Mouse (Mus musculus) midbrain, embryonic 10.5 days (tissue): ENCODE data around the gene Gm31571. TPM values are rescaled to one million over a fixed set of nuclear protein-coding genes. Genes with fewer than 3 reads are reported as not detected.
"Not testable (repeated sequence)": the region's sequence is repeated elsewhere in the genome, so short reads cannot be mapped to it uniquely, and the experiment has no call there.

Experiments used
- DNase-seq: peaks from one replicate; pipeline ENCODE4 v3.0.0-alpha.2; 2017; ENCODE audit warnings: low spot score
- H3K27ac ChIP-seq: fragments of 300-500 bp; sonication (generic); replicated peaks from 2 replicates; pipeline ENCODE4 v1.5.1; 2016; ENCODE audit warnings: mild to moderate bottlenecking
- H3K27me3 ChIP-seq: fragments of 300-500 bp; sonication (generic); 2 replicates; pipeline ENCODE4 v1.6.1; 2016; ENCODE audit warnings: low read depth, mild to moderate bottlenecking; ENCODE audit not compliant: poor library complexity, severe bottlenecking
- H3K36me3 ChIP-seq: fragments of 300-500 bp; sonication (generic); 2 replicates; pipeline ENCODE4 v1.6.1; 2016; ENCODE audit warnings: mild to moderate bottlenecking, moderate library complexity
- H3K4me1 ChIP-seq: fragments of 300-500 bp; sonication (generic); 2 replicates; pipeline ENCODE4 v1.6.1; 2016
- H3K4me3 ChIP-seq: fragments of 300-500 bp; sonication (generic); 2 replicates; pipeline ENCODE4 v1.5.1; 2016; ENCODE audit warnings: mild to moderate bottlenecking, moderate library complexity
- H3K9me3 ChIP-seq: fragments of 300-500 bp; sonication (generic); replicated peaks from 2 replicates; pipeline ENCODE4 v1.6.1; 2016; ENCODE audit warnings: mild to moderate bottlenecking
- WGBS: fragments of 180-500 bp; shearing (Covaris S2); methylation state at CpG from one replicate; pipeline ENCODE4 v1.1.7; 2016; 5-methylcytosine and 5-hydroxymethylcytosine counted together
- polyA plus RNA-seq: library from polyadenylated mRNA; unstranded; fragments of >200 nt; fragmentation: Nextera tagmentation; extraction: Ambion mirVana; gene quantifications from 2 replicates; pipeline ENCODE4 v1.2.1, GENCODE M21; 2016

Gm31571 gene
- not detected in 2 replicates for polyA plus RNA-seq

DNA sequence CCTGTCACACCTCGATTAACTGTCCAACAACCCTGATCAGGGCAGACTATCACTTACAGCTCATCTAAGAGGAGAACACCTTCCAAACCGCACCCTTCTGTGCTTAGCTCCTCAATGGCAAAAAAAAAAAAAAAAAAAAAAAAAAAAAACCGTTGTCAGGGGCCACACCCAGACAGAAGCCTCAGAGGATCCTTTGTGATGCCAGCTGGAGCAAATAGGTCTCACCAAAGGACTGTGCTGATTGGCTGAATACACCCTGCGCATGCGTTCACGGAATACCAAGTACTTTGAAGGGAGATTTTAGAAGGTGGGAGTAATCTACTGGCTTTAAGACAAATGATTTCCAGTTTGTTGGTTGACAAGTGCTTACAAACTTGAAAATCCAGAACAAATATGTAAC is at the start of gene Gm31571:
Gene Gm31571, minus strand, starts transcription at position 101 of the 400 bp plus-strand sequence.
- not testable (repeated sequence) for H3K9me3 ChIP-seq, H3K4me1 ChIP-seq, H3K27me3 ChIP-seq, H3K27ac ChIP-seq, H3K36me3 ChIP-seq, H3K4me3 ChIP-seq, DNase-seq
- no CpG with 5 or more reads among the region's 6 CpGs for WGBS
